Mouse (Mus musculus) hindbrain, embryonic 16.5 days (tissue): Measurements from ENCODE around the gene Nhlrc3. TPM values are rescaled to one million over a fixed set of nuclear protein-coding genes. Genes with fewer than 3 reads are reported as not detected.

ENCODE experiments used
- ATAC-seq: fragments of 200-750 bp; cut with Nextera tagmentation; 2 replicates; pipeline ENCODE4 v1.8.0; 2017; ENCODE audit warnings: moderate TSS enrichment, moderate library complexity
- H3K27ac ChIP-seq: fragments of 300-500 bp; sonication (generic); 2 replicates; pipeline ENCODE4 v1.5.1; 2014; ENCODE audit warnings: low read depth, mild to moderate bottlenecking, control low read depth, low read length, moderate library complexity
- H3K27me3 ChIP-seq: fragments of 300-500 bp; sonication (generic); replicated peaks from 2 replicates; pipeline ENCODE4 v1.6.1; 2014; ENCODE audit warnings: low read length; ENCODE audit not compliant: control insufficient read depth, insufficient read depth
- H3K36me3 ChIP-seq: fragments of 300-500 bp; sonication (generic); 2 replicates; pipeline ENCODE4 v1.6.1; 2014; ENCODE audit warnings: mild to moderate bottlenecking, low read length, moderate library complexity, mixed read lengths; ENCODE audit not compliant: control insufficient read depth, insufficient read depth
- H3K4me1 ChIP-seq: fragments of 300-500 bp; sonication (generic); 2 replicates; pipeline ENCODE4 v1.6.1; 2014; ENCODE audit warnings: low read depth, low read length; ENCODE audit not compliant: control insufficient read depth, insufficient read depth
- H3K4me2 ChIP-seq: fragments of 300-500 bp; sonication (generic); 2 replicates; pipeline ENCODE4 v1.6.1; 2014; ENCODE audit warnings: mild to moderate bottlenecking, low read length, control low read depth, moderate library complexity
- H3K4me3 ChIP-seq: fragments of 300-500 bp; sonication (generic); 2 replicates; pipeline ENCODE4 v1.5.1; 2014; ENCODE audit warnings: mild to moderate bottlenecking, low read length, control low read depth, moderate library complexity
- H3K9ac ChIP-seq: fragments of 300-500 bp; sonication (generic); 2 replicates; pipeline ENCODE4 v1.6.1; 2014; ENCODE audit warnings: low read depth, mild to moderate bottlenecking, control low read depth, low read length, moderate library complexity
- H3K9me3 ChIP-seq: fragments of 300-500 bp; sonication (generic); 2 replicates; pipeline ENCODE4 v1.6.1; 2014; ENCODE audit warnings: mild to moderate bottlenecking, low read length, moderate library complexity; ENCODE audit not compliant: control insufficient read depth
- WGBS: fragments of 180-500 bp; shearing (Covaris S2); extraction: QIAGEN DNeasy Blood & Tissue Kit; methylation state at CpG from one replicate; pipeline ENCODE4 v1.1.7; 2014; 5-methylcytosine and 5-hydroxymethylcytosine counted together
- polyA plus RNA-seq: library from polyadenylated mRNA; unstranded; fragments of >200 nt; fragmentation: Nextera tagmentation; extraction: Ambion mirVana; gene quantifications from 2 replicates; pipeline ENCODE4 v1.2.1, GENCODE M21; 2015

The Nhlrc3 gene
- polyA plus RNA-seq, 1 experiment from 2014 or later = 8.1 TPM

GRCm38 (mm10) chr3:53462701-53463045 is 459 bp downstream of the Nhlrc3 start:
- Histone ChIP-seq H3K36me3 (no peaks in the 10 kb centered on the region), H3K27me3 (no peaks in the 10 kb centered on the region), H3K4me3 (peak overlapping the region; percentile 63), H3K9ac (peak overlapping the region; percentile 86), H3K27ac (peak overlapping the region; percentile 93), H3K9me3 (no peaks in the 10 kb centered on the region), H3K4me1 (peaks cover 29% of the 10 kb centered on the region), H3K4me2 (peak overlapping the region; percentile 77)
- no peak; the same call in 1 of the 2 replicates for ATAC-seq
- WGBS = 4% methylated on average over 9 of the region's 9 CpGs

DNA sequence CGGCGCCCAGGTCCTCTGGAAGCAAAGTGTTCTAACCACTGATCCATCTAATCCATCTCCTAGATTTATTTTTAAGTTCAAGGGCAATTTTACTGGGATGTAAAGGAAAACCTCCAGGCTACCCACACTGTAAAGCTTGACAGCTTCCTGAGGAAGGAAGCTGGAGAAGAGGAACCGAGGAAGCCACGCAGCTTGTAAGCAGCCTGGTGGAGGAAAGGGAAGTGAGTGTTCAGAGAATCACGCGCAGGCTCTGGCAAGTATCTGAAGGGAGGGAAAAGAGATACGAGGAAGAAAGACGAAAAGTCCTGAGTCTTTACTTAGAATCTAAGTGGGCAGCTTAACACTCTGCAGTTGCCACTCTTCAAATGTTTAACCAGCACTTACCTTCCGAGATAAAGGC is 3.0 kb downstream of the Nhlrc3 start:
- Histone ChIP-seq H3K4me2 (no peak overlapping the region), H3K9me3 (no peaks in the 10 kb centered on the region), H3K4me3 (no peak overlapping the region), H3K36me3 (peaks cover 13% of the 10 kb centered on the region), H3K4me1 (peaks cover 10% of the 10 kb centered on the region), H3K9ac (no peak overlapping the region), H3K27me3 (no peaks in the 10 kb centered on the region), H3K27ac (no peak overlapping the region)
- no peak for ATAC-seq
- WGBS = 92% methylated on average over 9 of the region's 9 CpGs

GRCm38 (mm10) chr3:53457750-53458149 is 5.4 kb downstream of the Nhlrc3 start:
- Histone ChIP-seq H3K9me3 (no peaks in the 10 kb centered on the region), H3K27ac (no peak overlapping the region), H3K4me2 (no peak overlapping the region), H3K9ac (no peak overlapping the region), H3K36me3 (peaks cover 30% of the 10 kb centered on the region), H3K4me1 (peaks cover 6% of the 10 kb centered on the region), H3K4me3 (no peak overlapping the region), H3K27me3 (no peaks in the 10 kb centered on the region)
- 80% methylated on average over 5 of the region's 5 CpGs for WGBS
- ATAC-seq = no peak

DNA sequence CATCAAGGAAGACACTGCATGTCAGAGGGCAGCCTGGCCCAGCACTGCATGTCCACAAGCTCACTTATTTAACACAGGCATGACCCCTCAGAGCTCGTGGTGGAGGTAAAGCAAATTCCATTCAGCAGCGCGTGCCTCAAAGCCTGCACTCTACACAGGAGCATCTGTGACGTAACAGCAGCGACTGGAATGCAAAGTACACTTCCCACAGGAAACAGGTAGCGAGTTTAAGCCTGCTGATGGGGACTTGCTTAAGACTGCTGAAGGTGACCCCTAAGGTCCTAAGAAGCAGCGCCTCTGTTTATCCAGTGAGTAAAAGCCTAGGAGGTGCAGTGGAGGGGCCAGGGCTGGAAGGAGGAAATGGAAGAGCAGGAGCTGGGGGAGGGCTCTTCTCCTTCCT is 8.1 kb downstream of the Nhlrc3 start:
- 94% methylated on average over 7 of the region's 7 CpGs for WGBS
- H3K36me3 ChIP-seq = peaks cover 45% of the 10 kb centered on the region
- no peak overlapping the region for H3K27ac ChIP-seq
- no peak overlapping the region for H3K4me3 ChIP-seq
- H3K4me1 ChIP-seq = no peaks in the 10 kb centered on the region
- H3K9me3 ChIP-seq = no peaks in the 10 kb centered on the region
- no peaks in the 10 kb centered on the region for H3K27me3 ChIP-seq
- no peak overlapping the region for H3K4me2 ChIP-seq
- no peak for ATAC-seq
- no peak overlapping the region for H3K9ac ChIP-seq

DNA sequence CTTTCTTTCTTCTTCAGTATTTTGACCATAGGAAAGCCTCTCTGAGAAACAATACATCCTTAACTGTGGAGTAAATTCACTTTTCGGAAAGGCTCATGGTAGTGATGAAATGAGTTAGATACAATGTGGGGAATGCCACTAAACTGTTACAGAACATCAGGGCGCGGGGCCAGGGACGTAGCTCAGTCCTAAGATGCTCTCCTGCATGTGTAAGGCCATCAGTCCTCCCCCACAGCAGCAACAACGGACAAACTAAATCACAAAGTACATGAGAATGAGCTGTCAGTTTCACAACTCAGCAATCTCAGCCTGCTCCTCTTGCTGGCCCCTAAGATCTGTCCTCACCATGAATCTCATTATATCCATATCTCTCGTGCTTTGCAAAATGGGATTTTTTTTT is 8.6 kb downstream of the Nhlrc3 start:
- Histone ChIP-seq H3K27me3 (no peaks in the 10 kb centered on the region), H3K36me3 (peaks cover 47% of the 10 kb centered on the region), H3K4me1 (no peaks in the 10 kb centered on the region), H3K9me3 (no peaks in the 10 kb centered on the region), H3K27ac (no peak overlapping the region), H3K9ac (no peak overlapping the region), H3K4me3 (no peak overlapping the region), H3K4me2 (no peak overlapping the region)
- no peak for ATAC-seq
- 98% methylated on average over 6 of the region's 6 CpGs for WGBS

GRCm38 (mm10) chr3:53454005-53454404 is 9.1 kb downstream of the Nhlrc3 start:
- no peaks in the 10 kb centered on the region for H3K4me1 ChIP-seq
- H3K9ac ChIP-seq = no peak overlapping the region
- H3K4me3 ChIP-seq = no peak overlapping the region
- ATAC-seq = no peak
- 95% methylated on average over 6 of the region's 6 CpGs for WGBS
- no peaks in the 10 kb centered on the region for H3K27me3 ChIP-seq
- no peak overlapping the region for H3K4me2 ChIP-seq
- peaks cover 47% of the 10 kb centered on the region for H3K36me3 ChIP-seq
- no peaks in the 10 kb centered on the region for H3K9me3 ChIP-seq
- no peak overlapping the region for H3K27ac ChIP-seq

- Histone ChIP-seq H3K4me2 (no peak overlapping the region), H3K27me3 (no peaks in the 10 kb centered on the region), H3K27ac (no peak overlapping the region), H3K9ac (no peak overlapping the region), H3K4me3 (no peak overlapping the region), H3K36me3 (peaks cover 47% of the 10 kb centered on the region), H3K9me3 (no peaks in the 10 kb centered on the region), H3K4me1 (no peaks in the 10 kb centered on the region)
- no peak for ATAC-seq
- WGBS = 94% methylated on average over 7 of the region's 7 CpGs
Measured at GRCm38 (mm10) chr3:53453346-53453745, 9.8 kb downstream of the Nhlrc3 start.

- no peak overlapping the region for H3K4me2 ChIP-seq
- H3K4me3 ChIP-seq = no peak overlapping the region
- H3K9me3 ChIP-seq = no peaks in the 10 kb centered on the region
- H3K27ac ChIP-seq = no peak overlapping the region
- no peak for ATAC-seq
- no peaks in the 10 kb centered on the region for H3K4me1 ChIP-seq
- H3K9ac ChIP-seq = no peak overlapping the region
- WGBS = 96% methylated on average over 10 of the region's 10 CpGs
- no peaks in the 10 kb centered on the region for H3K27me3 ChIP-seq
- peaks cover 45% of the 10 kb centered on the region for H3K36me3 ChIP-seq
Measured at GRCm38 (mm10) chr3:53452351-53452750, 10.8 kb downstream of the Nhlrc3 start.

DNA sequence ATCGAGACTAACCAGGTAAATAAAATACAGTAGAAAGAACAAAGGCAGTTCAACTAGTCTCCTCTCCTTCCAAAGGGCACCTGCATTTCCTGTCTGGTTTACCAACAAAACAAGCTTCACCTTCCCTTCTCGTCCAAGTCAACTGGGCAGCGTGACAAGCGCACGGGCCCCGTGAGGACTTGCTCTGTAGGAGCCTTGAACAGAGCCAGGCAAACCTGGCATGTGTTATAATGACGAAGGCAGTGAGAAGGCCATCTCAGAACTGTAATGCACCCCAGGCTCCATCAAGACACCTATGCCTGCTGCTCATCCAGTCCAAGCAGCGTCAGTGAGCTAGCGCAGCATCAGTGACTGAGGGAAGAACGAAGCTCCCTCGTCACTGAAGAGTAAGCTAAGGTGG is 12.5 kb downstream of the Nhlrc3 start:
- Histone ChIP-seq H3K27me3 (no peaks in the 10 kb centered on the region), H3K36me3 (peaks cover 39% of the 10 kb centered on the region), H3K9ac (no peak overlapping the region), H3K9me3 (no peaks in the 10 kb centered on the region), H3K4me3 (no peak overlapping the region), H3K4me1 (no peaks in the 10 kb centered on the region), H3K4me2 (no peak overlapping the region), H3K27ac (no peak overlapping the region)
- ATAC-seq = no peak
- WGBS = 89% methylated on average over 11 of the region's 11 CpGs

- no peak overlapping the region for H3K27ac ChIP-seq
- peaks cover 19% of the 10 kb centered on the region for H3K36me3 ChIP-seq
- H3K9me3 ChIP-seq = no peaks in the 10 kb centered on the region
- H3K9ac ChIP-seq = no peak overlapping the region
- ATAC-seq = peak; percentile 81
- H3K4me1 ChIP-seq = no peaks in the 10 kb centered on the region
- H3K27me3 ChIP-seq = no peaks in the 10 kb centered on the region
- no peak overlapping the region for H3K4me3 ChIP-seq
- 24% methylated on average over 2 of the region's 2 CpGs for WGBS
- H3K4me2 ChIP-seq = no peak overlapping the region
Measured at GRCm38 (mm10) chr3:53448208-53448607, 14.9 kb downstream of the Nhlrc3 start.
